Mouse (Mus musculus): ENCODE measurements around the gene Otos.

- TF ChIP-seq POLR2A (IDR thresholded peaks at IDR 0.05; ENCODE audit: low read depth, low read length), result no peak
- no peak for TF ChIP-seq CTCF (IDR thresholded peaks at IDR 0.05; ENCODE audit: extremely low read depth, insufficient read depth, insufficient read length, insufficient replicate concordance)
Measured at GRCm38 (mm10) chr1:92605482-92605881, 43.2 kb downstream of the Otos start, which contains the start of gene Olfr1410.
